8 mouse cellular contexts compared by ENCODE assay signal in genomic region chr6:52640224-52640712, GRCm38 (mm10). TPM values are rescaled to one million over a fixed set of nuclear protein-coding genes. Genes with fewer than 3 reads are reported as not detected.
DNase-seq lines count a peak whose midpoint lies in the region; ATAC-seq and TF ChIP-seq lines count a peak whose summit lies in the region.

Gene Hibadh (minus strand): TSS chr6:52640389.

- H3K4me3 ChIP-seq in CH12.LX (replicated peaks in 1 of 3; ENCODE audit: low read depth in 2 of 3, low read length in 2 of 3, poor library complexity in 1 of 3) = peak within 1 kb of the TSS; percentile 72 to 94 (median 90)
- H3K4me3 ChIP-seq in forebrain, embryonic 11.5 days (ENCODE audit: low read depth, low read length) = peak within 1 kb of the TSS; percentile 45
- peak within 1 kb of the TSS; percentile 73 for H3K4me3 ChIP-seq in heart, embryonic 16.5 days (ENCODE audit: low read length)
- peak within 1 kb of the TSS; percentile 80 for H3K4me3 ChIP-seq in liver, embryonic 15.5 days (replicated peaks)
- H3K4me3 ChIP-seq in neural tube, embryonic 12.5 days = peak within 1 kb of the TSS; percentile 80

- dilution Hi-C loops in CH12.LX (cut with MboI; ENCODE audit: extremely low pct_ligation_motif_present, extremely low pct_unique_long_range_greater_than_20kb, low sequenced_read_pairs) = no loop called here

- peak; percentile 97 for DNase-seq in CH12.LX (ENCODE audit: extremely low read depth)
- peak; percentile 94 for DNase-seq in c-Kit-positive CD71-positive TER-119-negative erythroid progenitor cells, embryonic 14.5 days (ENCODE audit: low read depth)
- peak; percentile 99 for DNase-seq in forebrain, embryonic 11.5 days (ENCODE audit: low spot score)
- DNase-seq in kidney, postnatal 36 days = peak; percentile 98
- peak; percentile 96 for DNase-seq in telencephalon, adult 2 months (ENCODE audit: low read depth, low spot score)

- TF ChIP-seq POLR2A in CH12.LX (IDR thresholded peaks at IDR 0.05; ENCODE audit: low read depth, low read length) = peak; percentile 97

- peak; percentile 99 for ATAC-seq in forebrain, embryonic 11.5 days (replicated peaks; ENCODE audit: low FRiP score)
- ATAC-seq in heart, embryonic 16.5 days (replicated peaks; ENCODE audit: extremely low read depth, insufficient read depth, low FRiP score) = peak; percentile 100
- peak; percentile 99 for ATAC-seq in liver, embryonic 15.5 days (ENCODE audit: insufficient read depth)
- peak; percentile 99 for ATAC-seq in neural tube, embryonic 12.5 days (ENCODE audit: low FRiP score, low read depth)

- no peaks in the 10 kb centered on the region for H3K9me3 ChIP-seq in CH12.LX (replicated peaks; ENCODE audit: low read length)
- H3K9me3 ChIP-seq in forebrain, embryonic 11.5 days (ENCODE audit: control insufficient read depth, low read length) = no peaks in the 10 kb centered on the region
- no peaks in the 10 kb centered on the region for H3K9me3 ChIP-seq in heart, embryonic 16.5 days (replicated peaks; ENCODE audit: control insufficient read depth, low read length)
- H3K9me3 ChIP-seq in liver, embryonic 15.5 days (replicated peaks) = no peaks in the 10 kb centered on the region
- no peaks in the 10 kb centered on the region for H3K9me3 ChIP-seq in neural tube, embryonic 12.5 days

- TF ChIP-seq EP300 in CH12.LX (IDR thresholded peaks at IDR 0.05; ENCODE audit: low read length) = no peak; the same call in 1 of the 2 replicates

- no peaks in the 10 kb centered on the region for H3K27me3 ChIP-seq in CH12.LX (replicated peaks)
- H3K27me3 ChIP-seq in forebrain, embryonic 11.5 days (ENCODE audit: control insufficient read depth, insufficient read depth, low read length) = no peaks in the 10 kb centered on the region
- no peaks in the 10 kb centered on the region for H3K27me3 ChIP-seq in heart, embryonic 16.5 days (ENCODE audit: control insufficient read depth, insufficient read depth, low read length)
- H3K27me3 ChIP-seq in liver, embryonic 15.5 days = no peaks in the 10 kb centered on the region
- H3K27me3 ChIP-seq in neural tube, embryonic 12.5 days (replicated peaks) = no peaks in the 10 kb centered on the region

- WGBS in forebrain, embryonic 11.5 days = 0% methylated on average over 34 of the region's 34 CpGs
- under 1% methylated on average over 34 of the region's 34 CpGs for WGBS in heart, embryonic 16.5 days
- under 1% methylated on average over 34 of the region's 34 CpGs for WGBS in liver, embryonic 15.5 days (ENCODE audit: insufficient replicate concordance)
- under 1% methylated on average over 34 of the region's 34 CpGs for WGBS in neural tube, embryonic 12.5 days

- peaks cover 0 to 12% of the 10 kb centered on the region in 2 experiments for H3K36me3 ChIP-seq in CH12.LX (replicated peaks in 1 of 2; ENCODE audit: control insufficient read depth in 1 of 2, insufficient read depth in 1 of 2, low read length in 1 of 2)
- H3K36me3 ChIP-seq in forebrain, embryonic 11.5 days (ENCODE audit: control insufficient read depth, insufficient read depth, low read length) = no peaks in the 10 kb centered on the region
- no peaks in the 10 kb centered on the region for H3K36me3 ChIP-seq in heart, embryonic 16.5 days (ENCODE audit: control insufficient read depth, insufficient read depth)
- no peaks in the 10 kb centered on the region for H3K36me3 ChIP-seq in liver, embryonic 15.5 days (replicated peaks)
- H3K36me3 ChIP-seq in neural tube, embryonic 12.5 days = no peaks in the 10 kb centered on the region

- H3K27ac ChIP-seq in CH12.LX (ENCODE audit: insufficient read depth, low read depth) = no peak within 1 kb of the TSS
- H3K27ac ChIP-seq in forebrain, embryonic 11.5 days (ENCODE audit: low read depth, low read length) = no peak within 1 kb of the TSS
- H3K27ac ChIP-seq in heart, embryonic 16.5 days (ENCODE audit: low read length) = peak within 1 kb of the TSS; percentile 89
- peak within 1 kb of the TSS; percentile 87 for H3K27ac ChIP-seq in liver, embryonic 15.5 days (replicated peaks)
- H3K27ac ChIP-seq in neural tube, embryonic 12.5 days = no peak within 1 kb of the TSS

- peak within 1 kb of the TSS; percentile 85 for H3K4me2 ChIP-seq in CH12.LX (ENCODE audit: insufficient read depth, low read depth, poor library complexity, severe bottlenecking)
- H3K4me2 ChIP-seq in forebrain, embryonic 11.5 days (ENCODE audit: low read depth, low read length, severe bottlenecking) = peak within 1 kb of the TSS; percentile 80
- peak within 1 kb of the TSS; percentile 81 for H3K4me2 ChIP-seq in heart, embryonic 16.5 days (ENCODE audit: low read depth, low read length)
- peak within 1 kb of the TSS; percentile 84 for H3K4me2 ChIP-seq in liver, embryonic 15.5 days
- H3K4me2 ChIP-seq in neural tube, embryonic 12.5 days (replicated peaks) = peak within 1 kb of the TSS; percentile 89

- TF ChIP-seq RAD21 in CH12.LX (IDR thresholded peaks at IDR 0.05; ENCODE audit: low read depth, low read length) = peak; percentile 4

- TF ChIP-seq CTCF in CH12.LX (conservative IDR thresholded peaks at IDR 0.05 in 1 of 2, IDR thresholded peaks at IDR 0.05 in 1 of 2; ENCODE audit: low read depth in 2 of 2, low read length in 2 of 2) = peak in 1 of 2 experiments; percentile 55; a peak in 2 of 4 replicates

- in situ Hi-C loops in CH12.LX (cut with MboI; ENCODE audit: low pct_ligation_motif_present, low pct_unique_long_range_greater_than_20kb, low sequenced_read_pairs) = no loop called here

- peak within 1 kb of the TSS; percentile 54 for H3K9ac ChIP-seq in CH12.LX (ENCODE audit: insufficient read depth, low read depth)
- peak within 1 kb of the TSS; percentile 63 for H3K9ac ChIP-seq in forebrain, embryonic 11.5 days (ENCODE audit: low read length)
- peak within 1 kb of the TSS; percentile 90 for H3K9ac ChIP-seq in heart, embryonic 16.5 days (ENCODE audit: low read length)
- H3K9ac ChIP-seq in liver, embryonic 15.5 days = peak within 1 kb of the TSS; percentile 79
- H3K9ac ChIP-seq in neural tube, embryonic 12.5 days = peak within 1 kb of the TSS; percentile 81

- peaks cover 7 to 22% of the 10 kb centered on the region in 2 experiments for H3K4me1 ChIP-seq in CH12.LX (ENCODE audit: control insufficient read depth in 1 of 2, insufficient read depth in 2 of 2)
- H3K4me1 ChIP-seq in forebrain, embryonic 11.5 days (replicated peaks; ENCODE audit: control insufficient read depth, insufficient read depth, low read length) = 0 out of 2 replicates have a peak, but pooled peaks cover 2% of the 10 kb centered on the region
- H3K4me1 ChIP-seq in heart, embryonic 16.5 days (ENCODE audit: control insufficient read depth, insufficient read depth, low read length) = peaks cover 12% of the 10 kb centered on the region
- peaks cover 22% of the 10 kb centered on the region for H3K4me1 ChIP-seq in liver, embryonic 15.5 days (replicated peaks)
- peaks cover 20% of the 10 kb centered on the region for H3K4me1 ChIP-seq in neural tube, embryonic 12.5 days

- H3K79me2 ChIP-seq in CH12.LX (replicated peaks; ENCODE audit: control insufficient read depth, extremely low read depth, insufficient read depth, poor library complexity, severe bottlenecking) = peaks cover 10% of the 10 kb centered on the region

TF ChIP-seq in CH12.LX, 34 proteins besides CTCF, POLR2A, EP300 and RAD21:
- TF ChIP-seq MXI1 (IDR thresholded peaks at IDR 0.05; ENCODE audit: low read depth, low read length) (0 out of 2 replicates have a peak, but pooled peaks have one; percentile 63), IRF4 (IDR thresholded peaks at IDR 0.05; ENCODE audit: low read depth, low read length) (no peak), SMC3 (IDR thresholded peaks at IDR 0.05; ENCODE audit: low read depth, low read length) (peak; percentile 11; the same call in 1 of the 2 replicates), SIN3A (IDR thresholded peaks at IDR 0.05; ENCODE audit: low read length) (peak; percentile 94), JUN (IDR thresholded peaks at IDR 0.05; ENCODE audit: insufficient read depth, low read depth, low read length) (no peak), ELF1 (IDR thresholded peaks at IDR 0.05; ENCODE audit: low read depth, low read length) (peak; percentile 32; the same call in 1 of the 2 replicates), MAFK (IDR thresholded peaks at IDR 0.05; ENCODE audit: insufficient replicate concordance, low read length) (no peak), USF1 (IDR thresholded peaks at IDR 0.05; ENCODE audit: low read depth, low read length) (no peak), POLR2AphosphoS2 (IDR thresholded peaks at IDR 0.05; ENCODE audit: low read depth, low read length) (no peak; the same call in 1 of the 2 replicates), ZNF384 (IDR thresholded peaks at IDR 0.05; ENCODE audit: low read depth, low read length) (no peak), HCFC1 (IDR thresholded peaks at IDR 0.05; ENCODE audit: low read depth, low read length) (peak; percentile 24; the same call in 1 of the 2 replicates), TCF12 (IDR thresholded peaks at IDR 0.05; ENCODE audit: low read depth, low read length) (peak; percentile 82), USF2 (conservative IDR thresholded peaks at IDR 0.05; ENCODE audit: low read depth, low read length) (no peak), ZMIZ1 (IDR thresholded peaks at IDR 0.05; ENCODE audit: low read depth, low read length) (0 out of 2 replicates have a peak, but pooled peaks have one; percentile 59), NRF1 (IDR thresholded peaks at IDR 0.05; ENCODE audit: low read depth, low read length) (peak; percentile 96), RCOR1 (conservative IDR thresholded peaks at IDR 0.05; ENCODE audit: low read depth, low read length) (no peak), UBTF (IDR thresholded peaks at IDR 0.05; ENCODE audit: low read depth, low read length) (peak; percentile 37; the same call in 1 of the 2 replicates), NELFE (IDR thresholded peaks at IDR 0.05; ENCODE audit: low read depth, low read length) (peak; percentile 87), E2F4 (IDR thresholded peaks at IDR 0.05; ENCODE audit: insufficient replicate concordance, low read depth, low read length) (no peak), TBP (conservative IDR thresholded peaks at IDR 0.05; ENCODE audit: low read depth, low read length) (peak; percentile 88), CHD2 (IDR thresholded peaks at IDR 0.05; ENCODE audit: low read length) (no peak), MAX (IDR thresholded peaks at IDR 0.05; ENCODE audit: low read length) (peak; percentile 51), BHLHE40 (IDR thresholded peaks at IDR 0.05; ENCODE audit: low read depth, low read length) (peak; percentile 22; the same call in 1 of the 2 replicates)

RNA-seq across cellular contexts. Expression of gene Hibadh, which starts in this region (rescaled TPM):
- total RNA-seq in CH12.LX (2012; rRNA removed) = 32.7 and 38.6 TPM in 2 replicates
- 60.4 and 62.7 TPM in 2 replicates for total RNA-seq in CH12.LX (2014; rRNA removed)
- polyA plus RNA-seq in CH12.LX (2012; ENCODE audit: insufficient read length, low read depth) = 43.4 and 44.4 TPM in 2 replicates
- polyA plus RNA-seq in forebrain, embryonic 11.5 days (2014; fragmentation: Nextera tagmentation; extraction: Ambion mirVana) = 42.0 and 44.0 TPM in 2 replicates
- 185 and 203 TPM in 2 replicates for polyA plus RNA-seq in heart, embryonic 16.5 days (2015; fragmentation: Nextera tagmentation; extraction: Ambion mirVana)
- 72.3 and 76.6 TPM in 2 replicates for polyA plus RNA-seq in liver, embryonic 15.5 days (2015; fragmentation: Nextera tagmentation; extraction: Ambion mirVana)
- 63.2 and 63.8 TPM in 2 replicates for polyA plus RNA-seq in neural tube, embryonic 12.5 days (2016; fragmentation: Nextera tagmentation; extraction: Ambion mirVana)

Comparison
In these comparisons a context has a peak if more than half of its experiments do, and no peak if none do; other contexts are left out.
1. H3K27ac ChIP-seq: peak in heart, embryonic 16.5 days (single experiment) and liver, embryonic 15.5 days (single experiment); none in CH12.LX (single experiment), forebrain, embryonic 11.5 days (single experiment) and neural tube, embryonic 12.5 days (single experiment).
2. Peak in every context shown above with its lines, with median percentiles within 50 percentile points of each other: DNase-seq, H3K4me2 ChIP-seq, H3K4me3 ChIP-seq, H3K9ac ChIP-seq and ATAC-seq.